Mouse (Mus musculus) G1E (cell line): Measurements from ENCODE around the gene Eral1.

Experiments used
- CTCF ChIP-seq: IDR thresholded peaks from 2 replicates; pipeline ENCODE4 v1.5.1; 2012; ENCODE audit warnings: low read depth, low read length, inconsistent platforms, mixed read lengths
- GATA1 ChIP-seq: IDR thresholded peaks from 2 replicates; pipeline ENCODE4 v1.6.1; 2012; ENCODE audit warnings: borderline replicate concordance, low read length, inconsistent platforms, mixed read lengths
- GATA2 ChIP-seq: IDR thresholded peaks from 2 replicates; pipeline ENCODE4 v1.6.1; 2012; ENCODE audit warnings: low read depth, low read length, inconsistent platforms, borderline replicate concordance
- POLR2AphosphoS5 ChIP-seq: IDR thresholded peaks from 2 replicates; pipeline ENCODE4 v1.6.1; 2012; ENCODE audit warnings: low read depth, low read length, inconsistent platforms; ENCODE audit not compliant: insufficient replicate concordance
- TAL1 ChIP-seq: conservative IDR thresholded peaks from 2 replicates; pipeline ENCODE4 v1.6.1; 2012; ENCODE audit warnings: low read depth, low read length, inconsistent platforms, mixed read lengths

DNA sequence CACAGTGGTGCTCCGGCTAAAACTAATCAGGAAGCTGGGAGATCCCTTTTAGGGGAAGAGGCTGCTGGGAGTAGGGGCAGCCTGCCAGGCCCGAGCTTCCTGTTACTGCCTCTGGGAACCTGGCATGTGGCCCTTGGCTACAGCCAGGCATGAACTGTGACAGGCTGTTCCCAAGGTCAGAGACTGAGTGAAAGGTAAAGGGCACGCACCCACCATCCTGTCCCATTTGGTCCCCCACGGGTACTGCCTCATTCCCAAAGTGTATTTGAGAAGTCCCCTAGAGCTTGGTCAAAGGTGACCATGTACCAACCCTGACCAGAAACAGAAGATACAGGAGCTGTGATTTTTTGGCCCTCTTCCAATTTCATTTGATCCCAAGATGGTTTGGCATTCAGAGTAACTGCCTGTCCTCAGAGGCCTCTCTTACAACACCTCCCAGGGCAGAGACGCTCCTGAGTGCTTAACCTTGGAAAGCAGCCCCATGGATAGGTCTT, 35.4 kb downstream of the Eral1 start:
- no peak for TF ChIP-seq CTCF
- no peak for TF ChIP-seq GATA1
- no peak for TF ChIP-seq TAL1
- TF ChIP-seq GATA2: no peak
- TF ChIP-seq POLR2AphosphoS5: no peak
